Mouse (Mus musculus) natural killer cell, adult 2 months (primary cell): ENCODE measurements around the gene Serpinb2.

Experiments used
- DNase-seq, 2 experiments: peaks; one replicate each; pipeline ENCODE4 v3.0.0; 2022; ENCODE audit warnings: low spot score in 2 of 2

Serpinb2 gene

DNA sequence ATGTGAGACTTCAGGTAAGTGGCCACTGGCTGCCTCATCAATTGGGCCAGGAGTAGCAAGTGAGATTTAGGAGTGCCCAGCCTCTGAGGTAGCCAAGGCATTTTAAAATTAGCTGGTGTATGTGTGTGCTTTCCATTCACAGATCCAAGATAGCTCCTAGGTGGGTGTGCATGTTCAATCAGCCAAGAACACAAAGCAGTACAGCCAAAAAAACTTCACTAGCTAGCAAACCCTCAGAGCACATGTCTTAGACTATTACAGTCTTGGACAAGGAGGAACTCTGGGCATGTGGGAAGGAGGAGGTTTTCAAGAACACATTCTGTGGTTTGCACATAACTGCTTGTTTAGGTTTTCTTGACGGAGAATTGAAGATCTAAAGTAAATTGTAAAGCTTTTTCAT is 70.0 kb downstream of the Serpinb2 start:
- no peak for DNase-seq

DNA sequence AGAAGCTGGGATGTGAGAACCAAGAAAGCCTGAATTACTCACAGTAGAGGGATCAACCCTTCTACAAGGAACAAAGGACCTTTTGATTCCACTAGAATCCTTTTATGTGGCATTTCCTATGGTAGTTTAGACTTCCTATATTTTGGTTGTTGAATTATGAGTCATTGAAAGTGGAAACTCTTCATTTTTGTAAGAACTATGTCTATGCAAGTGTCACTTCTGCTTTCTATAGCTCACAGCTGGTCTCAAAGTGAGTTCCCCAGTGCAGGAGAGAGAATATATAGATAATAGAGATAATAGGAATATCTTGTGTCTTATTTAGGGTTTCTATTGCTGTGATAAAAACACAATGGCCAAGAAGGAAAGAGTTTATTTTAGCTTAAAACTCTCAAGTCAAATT is 71.7 kb downstream of the Serpinb2 start:
- DNase-seq, result no peak

DNA sequence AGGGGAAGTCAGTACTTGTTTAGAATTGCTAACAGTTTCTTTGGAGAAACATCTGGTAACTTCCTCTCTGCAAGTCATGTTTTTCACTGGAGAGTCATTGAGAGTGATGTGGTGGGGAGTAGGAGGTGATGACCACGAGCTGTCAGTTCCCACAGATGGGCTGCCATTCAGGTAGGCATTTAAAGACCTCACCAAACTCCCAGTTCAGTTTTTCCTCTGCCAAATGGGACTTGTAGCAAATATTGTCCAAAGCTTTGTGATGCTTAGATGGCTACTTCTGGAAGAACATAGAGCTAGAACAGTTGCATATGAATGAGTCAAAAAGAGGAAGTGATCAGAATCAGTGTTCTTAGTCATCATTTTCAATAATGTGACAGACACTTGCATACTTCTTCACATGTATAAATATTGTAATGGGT is 72.7 kb downstream of the Serpinb2 start:
- DNase-seq, result peak in 1 of 2 experiments; percentile 8

DNA sequence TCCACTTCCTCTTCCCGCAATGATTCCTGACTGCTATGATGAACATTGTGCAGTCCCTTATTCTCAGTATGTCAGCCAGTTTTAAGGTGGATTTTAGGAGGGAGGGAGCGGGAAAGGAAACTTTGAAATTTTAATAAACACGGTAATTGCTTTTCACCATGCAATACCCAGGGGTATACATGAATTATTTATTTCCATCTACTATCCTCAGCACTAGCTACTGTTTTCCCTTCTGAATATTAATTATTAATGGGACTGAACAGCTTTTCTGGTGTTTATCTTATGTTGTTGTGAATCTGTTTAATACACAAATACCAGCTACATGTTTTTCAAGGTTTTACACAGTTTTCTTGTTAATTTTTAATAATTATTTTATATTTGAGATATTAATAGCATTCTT is 73.7 kb downstream of the Serpinb2 start:
- DNase-seq, result no peak
